Mouse (Mus musculus) liver, postnatal 0 days (tissue): ENCODE data around the gene Tmem202.

ENCODE experiments used
- CTCF ChIP-seq: sonication (generic); IDR thresholded peaks from 2 replicates; pipeline ENCODE4 v1.5.1; 2016; ENCODE audit warnings: antibody characterized with exemption, low read depth
- EP300 ChIP-seq: IDR thresholded peaks from 2 replicates; pipeline ENCODE4 v1.6.1; 2016; ENCODE audit warnings: antibody characterized with exemption, low read depth, mild to moderate bottlenecking

GRCm38 (mm10) chr9:59519396-59519795 is 20.3 kb downstream of the Tmem202 start:
- TF ChIP-seq CTCF (no peak), EP300 (no peak)
